Comparison of ENCODE assay signal across 10 mouse cellular contexts in genomic region chr17:31692918-31693317, GRCm38 (mm10). TPM values are rescaled to one million over a fixed set of nuclear protein-coding genes. Genes with fewer than 3 reads are reported as not detected.
DNase-seq lines count a peak whose midpoint lies in the region; ATAC-seq and TF ChIP-seq lines count a peak whose summit lies in the region.
"Had no signal": no experiment of that assay in that cellular context is flagged by ENCODE, and none has a peak within 500 bp of the region (broad histone marks: within the 10 kb centered on the region; RNA-seq: fewer than 3 reads in every experiment).

No protein-coding gene starts in this region.

- DNase-seq in kidney, adult 8-10 months = no peak
- DNase-seq in MEL (ENCODE audit: low read depth, low spot score) = peak; percentile 20
- no peak for DNase-seq in frontal cortex, postnatal 25 days (ENCODE audit: low spot score in 2 of 2)

- no peak for TF ChIP-seq CTCF in MEL (IDR thresholded peaks at IDR 0.05 in 2 of 3, conservative IDR thresholded peaks at IDR 0.05 in 1 of 3; ENCODE audit: control insufficient read depth in 1 of 3, insufficient read depth in 1 of 3, low read depth in 2 of 3, low read length in 3 of 3, poor library complexity in 1 of 3, severe bottlenecking in 1 of 3)

- H3K9me3 ChIP-seq in kidney, embryonic 14.5 days (ENCODE audit: control insufficient read depth, low read length) = no peaks in the 10 kb centered on the region
- H3K9me3 ChIP-seq in MEL (replicated peaks; ENCODE audit: insufficient read depth, low read length) = no peaks in the 10 kb centered on the region
- no peaks in the 10 kb centered on the region for H3K9me3 ChIP-seq in liver, embryonic 12.5 days (replicated peaks)

- no peak overlapping the region for H3K9ac ChIP-seq in kidney, embryonic 14.5 days (ENCODE audit: low read depth, low read length)
- H3K9ac ChIP-seq in MEL (ENCODE audit: control insufficient read depth, low read depth, low read length, poor library complexity, severe bottlenecking) = no peak overlapping the region
- H3K9ac ChIP-seq in liver, embryonic 12.5 days = no peak overlapping the region

- H3K27me3 ChIP-seq in kidney, embryonic 14.5 days (ENCODE audit: control insufficient read depth, insufficient read depth, low read length) = no peaks in the 10 kb centered on the region
- H3K27me3 ChIP-seq in MEL (ENCODE audit: control insufficient read depth in 1 of 2, insufficient read depth in 2 of 2, low read length in 2 of 2) = peaks cover 0 to 1% of the 10 kb centered on the region in 2 experiments; a peak in 1 of 4 replicates
- peaks cover 24% of the 10 kb centered on the region; the same call in 1 of the 2 replicates for H3K27me3 ChIP-seq in liver, embryonic 12.5 days (replicated peaks)

- ATAC-seq in kidney, embryonic 14.5 days (ENCODE audit: low FRiP score, low TSS enrichment) = no peak
- ATAC-seq in activated CD4-positive, CD25-positive, alpha-beta regulatory T cell, adult 4 months = peak; percentile 37
- ATAC-seq in liver, embryonic 12.5 days = peak; percentile 24; the same call in 1 of the 2 replicates
- ATAC-seq in erythroid progenitor cell, adult 5-6 weeks (replicated peaks; ENCODE audit: low FRiP score, poor library complexity, severe bottlenecking) = no peak

- no peak for TF ChIP-seq EP300 in MEL (IDR thresholded peaks at IDR 0.05; ENCODE audit: low read depth in 1 of 2, low read length in 2 of 2)

- no peaks in the 10 kb centered on the region for H3K36me3 ChIP-seq in kidney, embryonic 14.5 days (ENCODE audit: control insufficient read depth, insufficient read depth, low read length)
- no peaks in the 10 kb centered on the region for H3K36me3 ChIP-seq in MEL (ENCODE audit: control insufficient read depth in 1 of 2, insufficient read depth in 2 of 2, low read length in 2 of 2)
- no peaks in the 10 kb centered on the region for H3K36me3 ChIP-seq in liver, embryonic 12.5 days

- TF ChIP-seq POLR2A in MEL (IDR thresholded peaks at IDR 0.05; ENCODE audit: control insufficient read depth in 1 of 2, insufficient read depth in 1 of 2, low read depth in 1 of 2, low read length in 2 of 2, poor library complexity in 1 of 2) = no peak

- H3K27ac ChIP-seq in kidney, embryonic 14.5 days (ENCODE audit: low read depth, low read length) = no peak overlapping the region
- H3K27ac ChIP-seq in MEL (ENCODE audit: control insufficient read depth, low read depth, low read length) = no peak overlapping the region
- no peak overlapping the region for H3K27ac ChIP-seq in liver, embryonic 12.5 days
- H3K27ac ChIP-seq: macrophage had no signal

- peaks cover 11% of the 10 kb centered on the region for H3K4me1 ChIP-seq in kidney, embryonic 14.5 days (ENCODE audit: control insufficient read depth, insufficient read depth, low read length)
- no peaks in the 10 kb centered on the region for H3K4me1 ChIP-seq in MEL (ENCODE audit: control insufficient read depth in 1 of 2, insufficient read depth in 2 of 2, low read length in 2 of 2)
- peaks cover 9% of the 10 kb centered on the region for H3K4me1 ChIP-seq in liver, embryonic 12.5 days

- peak overlapping the region; percentile 35; the same call in 1 of the 2 replicates for H3K4me2 ChIP-seq in kidney, embryonic 14.5 days (replicated peaks; ENCODE audit: low read depth, low read length)
- no peak overlapping the region for H3K4me2 ChIP-seq in liver, embryonic 12.5 days

- no peak overlapping the region for H3K4me3 ChIP-seq in kidney, embryonic 14.5 days (ENCODE audit: low read length)
- no peak overlapping the region for H3K4me3 ChIP-seq in MEL (ENCODE audit: control insufficient read depth in 1 of 2, insufficient read depth in 1 of 2, low read depth in 2 of 2, low read length in 2 of 2)
- no peak overlapping the region for H3K4me3 ChIP-seq in liver, embryonic 12.5 days

- no peak for TF ChIP-seq RAD21 in MEL (IDR thresholded peaks at IDR 0.05; ENCODE audit: low read depth, low read length)

- no peaks in the 10 kb centered on the region for H3K79me2 ChIP-seq in MEL (ENCODE audit: control insufficient read depth, insufficient read depth, low read length, poor library complexity)

- 42% methylated on average over 5 of the region's 5 CpGs for WGBS in kidney, embryonic 14.5 days
- 36% methylated on average over 5 of the region's 5 CpGs for WGBS in liver, embryonic 12.5 days (ENCODE audit: insufficient replicate concordance)

TF ChIP-seq in MEL, 35 proteins besides CTCF, POLR2A, EP300 and RAD21:
- no peak for TF ChIP-seq POLR2AphosphoS5 (IDR thresholded peaks at IDR 0.05; ENCODE audit: borderline replicate concordance, low read depth, low read length)
TF ChIP-seq in MEL: peak in this region for 0.

RNA-seq across cellular contexts. Expression of gene Cryaa, which starts 15.3 kb away (rescaled TPM):
- polyA plus RNA-seq in kidney, embryonic 14.5 days (2014; fragmentation: Nextera tagmentation; extraction: Ambion mirVana) = not detected in 2 replicates
- not detected in 2 replicates for total RNA-seq in MEL (2012; rRNA removed)
- polyA plus RNA-seq in MEL (2012; ENCODE audit: insufficient read depth in 1 of 2, insufficient read length in 2 of 2, low read depth in 1 of 2, low replicate concordance in 2 of 2, missing spikeins in 1 of 2) = not detected
- polyA plus RNA-seq in activated CD4-positive, CD25-positive, alpha-beta regulatory T cell, adult 4 months (2017; shearing (Covaris generic)) = not detected
- polyA plus RNA-seq in liver, embryonic 12.5 days (2016; fragmentation: Nextera tagmentation; extraction: Ambion mirVana) = 0.16 TPM in 1 of 2 replicates, not detected in the other
- total RNA-seq in erythroid progenitor cell, adult 5-6 weeks (2015; ENCODE audit: low replicate concordance) = not detected in 2 replicates
- not detected in 2 replicates for total RNA-seq in erythroid progenitor cell, adult 5-6 weeks (2017; ENCODE audit: low replicate concordance)
- total RNA-seq: adrenal gland, postnatal 10 days; heart, adult 8-10 months had no signal
- polyA plus RNA-seq: macrophage had no signal

RNA-seq across cellular contexts. Expression of gene U2af1, which starts 34.2 kb away (rescaled TPM):
- polyA plus RNA-seq in kidney, embryonic 14.5 days (2014; fragmentation: Nextera tagmentation; extraction: Ambion mirVana) = 195 and 380 TPM in 2 replicates
- total RNA-seq in MEL (2012; rRNA removed) = 211 and 214 TPM in 2 replicates
- 100 to 1,000 TPM; 498 to 928 TPM for polyA plus RNA-seq in MEL (2012; ENCODE audit: insufficient read depth in 1 of 2, insufficient read length in 2 of 2, low read depth in 1 of 2, low replicate concordance in 2 of 2, missing spikeins in 1 of 2)
- polyA plus RNA-seq in activated CD4-positive, CD25-positive, alpha-beta regulatory T cell, adult 4 months (2017; shearing (Covaris generic)) = 10 to 100 TPM; 60.6 to 77.9 TPM
- 258 and 270 TPM in 2 replicates for polyA plus RNA-seq in liver, embryonic 12.5 days (2016; fragmentation: Nextera tagmentation; extraction: Ambion mirVana)
- 42.5 and 54.9 TPM in 2 replicates for total RNA-seq in erythroid progenitor cell, adult 5-6 weeks (2015; ENCODE audit: low replicate concordance)
- total RNA-seq in erythroid progenitor cell, adult 5-6 weeks (2017; ENCODE audit: low replicate concordance) = 122 and 151 TPM in 2 replicates

RNA-seq across cellular contexts. Expression of gene Cbs, which starts 55.9 kb away (rescaled TPM):
- 2.1 and 2.7 TPM in 2 replicates for polyA plus RNA-seq in kidney, embryonic 14.5 days (2014; fragmentation: Nextera tagmentation; extraction: Ambion mirVana)
- 11.2 and 13.7 TPM in 2 replicates for total RNA-seq in MEL (2012; rRNA removed)
- 10 to 100 TPM in 1 of 2 experiments, not detected in 1; 16.8 TPM for polyA plus RNA-seq in MEL (2012; ENCODE audit: insufficient read depth in 1 of 2, insufficient read length in 2 of 2, low read depth in 1 of 2, low replicate concordance in 2 of 2, missing spikeins in 1 of 2)
- polyA plus RNA-seq in activated CD4-positive, CD25-positive, alpha-beta regulatory T cell, adult 4 months (2017; shearing (Covaris generic)) = under 1 TPM in 1 of 2 experiments, not detected in 1; 0.05 TPM
- 6.3 TPM in 2 replicates for polyA plus RNA-seq in liver, embryonic 12.5 days (2016; fragmentation: Nextera tagmentation; extraction: Ambion mirVana)
- not detected in 2 replicates for total RNA-seq in erythroid progenitor cell, adult 5-6 weeks (2015; ENCODE audit: low replicate concordance)
- not detected in 2 replicates for total RNA-seq in erythroid progenitor cell, adult 5-6 weeks (2017; ENCODE audit: low replicate concordance)
- polyA plus RNA-seq: macrophage had no signal

Comparison
In these comparisons a context has a peak if more than half of its experiments do, and no peak if none do; other contexts are left out.
1. ATAC-seq: peak in activated CD4-positive, CD25-positive, alpha-beta regulatory T cell, adult 4 months (single experiment) and liver, embryonic 12.5 days (single experiment); none in kidney, embryonic 14.5 days (single experiment) and erythroid progenitor cell, adult 5-6 weeks (single experiment).